Mouse (Mus musculus): ENCODE data around the gene Prkcg. TPM values are rescaled to one million over a fixed set of nuclear protein-coding genes. Genes with fewer than 3 reads are reported as not detected.
A peak's percentile ranks its signal among the peaks of the same experiment; 100 is the strongest.
"Not testable (repeated sequence)": the region's sequence is repeated elsewhere in the genome, so short reads cannot be mapped to it uniquely, and the experiment has no call there.

Prkcg gene
- polyA plus RNA-seq, 1 experiment from 2014 or later: 0.62 TPM

- H3K36me3 ChIP-seq (ENCODE audit: poor library complexity, severe bottlenecking): no peaks in the 10 kb centered on the region
- no peak overlapping the region for H3K27ac ChIP-seq
- H3K9me3 ChIP-seq (replicated peaks): no peaks in the 10 kb centered on the region
- no peak overlapping the region for H3K9ac ChIP-seq
- no peak for ATAC-seq
- no peak overlapping the region for H3K4me2 ChIP-seq
- no peaks in the 10 kb centered on the region for H3K27me3 ChIP-seq
- H3K4me3 ChIP-seq: no peak overlapping the region
- no peaks in the 10 kb centered on the region for H3K4me1 ChIP-seq
- WGBS: 81% methylated on average over 6 of the region's 6 CpGs
Observed at GRCm38 (mm10) chr7:3275455-3276170, 13.4 kb upstream of the Prkcg start.

GRCm38 (mm10) chr7:3276781-3277180, 12.2 kb upstream of the Prkcg start:
- not testable (repeated sequence) for H3K36me3 ChIP-seq (ENCODE audit: poor library complexity, severe bottlenecking); H3K9ac ChIP-seq; H3K9me3 ChIP-seq (replicated peaks); H3K4me3 ChIP-seq; H3K4me1 ChIP-seq; H3K4me2 ChIP-seq; H3K27me3 ChIP-seq; H3K27ac ChIP-seq; ATAC-seq
- 37% methylated on average over 4 of the region's 4 CpGs for WGBS

- no peak overlapping the region for H3K4me3 ChIP-seq
- no peaks in the 10 kb centered on the region for H3K4me1 ChIP-seq
- 62% methylated on average over 5 of the region's 5 CpGs for WGBS
Observed at GRCm38 (mm10) chr7:3280080-3280653, 8.8 kb upstream of the Prkcg start.

GRCm38 (mm10) chr7:3280654-3281153, 8.3 kb upstream of the Prkcg start:
- Histone ChIP-seq H3K27me3 (no peaks in the 10 kb centered on the region), H3K9me3 (replicated peaks) (no peaks in the 10 kb centered on the region), H3K4me1 (no peaks in the 10 kb centered on the region), H3K27ac (no peak overlapping the region), H3K4me2 (no peak overlapping the region), H3K36me3 (ENCODE audit: poor library complexity, severe bottlenecking) (no peaks in the 10 kb centered on the region), H3K4me3 (no peak overlapping the region), H3K9ac (no peak overlapping the region)
- WGBS: 53% methylated on average over 8 of the region's 8 CpGs
- no peak for ATAC-seq

More at GRCm38 (mm10) chr7:3280080-3280653, 8.8 kb upstream of the Prkcg start:
- H3K4me2 ChIP-seq: no peak overlapping the region
- no peak overlapping the region for H3K9ac ChIP-seq
- H3K9me3 ChIP-seq (replicated peaks): no peaks in the 10 kb centered on the region
- H3K27me3 ChIP-seq: no peaks in the 10 kb centered on the region
- ATAC-seq: no peak
- H3K27ac ChIP-seq: no peak overlapping the region
- no peaks in the 10 kb centered on the region for H3K36me3 ChIP-seq (ENCODE audit: poor library complexity, severe bottlenecking)

- Histone ChIP-seq H3K27me3 (no peaks in the 10 kb centered on the region), H3K4me3 (no peak overlapping the region), H3K27ac (no peak overlapping the region), H3K9ac (no peak overlapping the region), H3K36me3 (ENCODE audit: poor library complexity, severe bottlenecking) (no peaks in the 10 kb centered on the region), H3K4me2 (no peak overlapping the region), H3K4me1 (no peaks in the 10 kb centered on the region), H3K9me3 (replicated peaks) (no peaks in the 10 kb centered on the region)
- WGBS: 91% methylated on average over 6 of the region's 6 CpGs
- ATAC-seq: no peak
Observed at GRCm38 (mm10) chr7:3281741-3282140, 7.2 kb upstream of the Prkcg start.

GRCm38 (mm10) chr7:3283081-3283875, 5.7 kb upstream of the Prkcg start:
- Histone ChIP-seq H3K4me2 (no peak overlapping the region), H3K9me3 (replicated peaks) (no peaks in the 10 kb centered on the region), H3K9ac (no peak overlapping the region), H3K4me3 (no peak overlapping the region), H3K36me3 (ENCODE audit: poor library complexity, severe bottlenecking) (no peaks in the 10 kb centered on the region), H3K4me1 (peaks cover 7% of the 10 kb centered on the region; the same call in 1 of the 2 replicates), H3K27me3 (no peaks in the 10 kb centered on the region), H3K27ac (no peak overlapping the region)
- WGBS: 90% methylated on average over 11 of the region's 11 CpGs
- no peak for ATAC-seq

- H3K27ac ChIP-seq: no peak overlapping the region
- H3K36me3 ChIP-seq (ENCODE audit: poor library complexity, severe bottlenecking): no peaks in the 10 kb centered on the region
- H3K4me1 ChIP-seq: peaks cover 16% of the 10 kb centered on the region; the same call in 1 of the 2 replicates
- no peak overlapping the region for H3K9ac ChIP-seq
- H3K9me3 ChIP-seq (replicated peaks): no peaks in the 10 kb centered on the region
- no peaks in the 10 kb centered on the region for H3K27me3 ChIP-seq
- H3K4me3 ChIP-seq: no peak overlapping the region
- 90% methylated on average over 10 of the region's 10 CpGs for WGBS
- H3K4me2 ChIP-seq: no peak overlapping the region
- no peak for ATAC-seq
Observed at GRCm38 (mm10) chr7:3284604-3285003, 4.4 kb upstream of the Prkcg start.

- no peak for ATAC-seq
- no peaks in the 10 kb centered on the region for H3K27me3 ChIP-seq
- WGBS: 92% methylated on average over 5 of the region's 5 CpGs
- H3K4me1 ChIP-seq: peaks cover 30% of the 10 kb centered on the region
- no peak overlapping the region for H3K27ac ChIP-seq
- no peaks in the 10 kb centered on the region for H3K9me3 ChIP-seq (replicated peaks)
- no peaks in the 10 kb centered on the region for H3K36me3 ChIP-seq (ENCODE audit: poor library complexity, severe bottlenecking)
- H3K4me2 ChIP-seq: no peak overlapping the region
- H3K4me3 ChIP-seq: no peak overlapping the region
- no peak overlapping the region for H3K9ac ChIP-seq
Observed at GRCm38 (mm10) chr7:3286036-3286435, 2.9 kb upstream of the Prkcg start.

GRCm38 (mm10) chr7:3287186-3287585, 1.8 kb upstream of the Prkcg start:
- Histone ChIP-seq H3K36me3 (ENCODE audit: poor library complexity, severe bottlenecking) (no peaks in the 10 kb centered on the region), H3K27me3 (no peaks in the 10 kb centered on the region), H3K4me3 (no peak overlapping the region), H3K4me1 (peaks cover 35% of the 10 kb centered on the region), H3K9me3 (replicated peaks) (no peaks in the 10 kb centered on the region), H3K27ac (no peak overlapping the region), H3K4me2 (no peak overlapping the region), H3K9ac (no peak overlapping the region)
- no peak for ATAC-seq
- WGBS: 44% methylated on average over 7 of the region's 7 CpGs

GRCm38 (mm10) chr7:3290257-3291033, 1.5 kb downstream of the Prkcg start:
- Histone ChIP-seq H3K4me3 (peak overlapping the region; percentile 54), H3K36me3 (ENCODE audit: poor library complexity, severe bottlenecking) (peaks cover 18% of the 10 kb centered on the region), H3K4me2 (peak overlapping the region; percentile 62), H3K9me3 (replicated peaks) (no peaks in the 10 kb centered on the region), H3K4me1 (peaks cover 43% of the 10 kb centered on the region), H3K27me3 (no peaks in the 10 kb centered on the region), H3K9ac (peak overlapping the region; percentile 82), H3K27ac (peak overlapping the region; percentile 63)
- peak; percentile 91 for ATAC-seq
- WGBS: 2% methylated on average over 18 of the region's 18 CpGs

GRCm38 (mm10) chr7:3291197-3291596, 2.2 kb downstream of the Prkcg start:
- peak overlapping the region; percentile 62 for H3K4me2 ChIP-seq
- H3K4me1 ChIP-seq: peaks cover 43% of the 10 kb centered on the region
- H3K4me3 ChIP-seq: peak overlapping the region; percentile 54
- H3K9me3 ChIP-seq (replicated peaks): no peaks in the 10 kb centered on the region
- no peak overlapping the region for H3K27ac ChIP-seq
- H3K36me3 ChIP-seq (ENCODE audit: poor library complexity, severe bottlenecking): peaks cover 26% of the 10 kb centered on the region
- WGBS: 51% methylated on average over 6 of the region's 6 CpGs
- no peak overlapping the region for H3K9ac ChIP-seq
- H3K27me3 ChIP-seq: no peaks in the 10 kb centered on the region
- no peak for ATAC-seq

Data from forebrain, embryonic 13.5 days (tissue).